Mouse (Mus musculus) urinary bladder, postnatal 25 days (tissue): ENCODE measurements around the gene Junb.

Experiments
- DNase-seq: peaks from one replicate; pipeline ENCODE4 v3.0.0; 2022; ENCODE audit warnings: low spot score

Gene Junb

DNA sequence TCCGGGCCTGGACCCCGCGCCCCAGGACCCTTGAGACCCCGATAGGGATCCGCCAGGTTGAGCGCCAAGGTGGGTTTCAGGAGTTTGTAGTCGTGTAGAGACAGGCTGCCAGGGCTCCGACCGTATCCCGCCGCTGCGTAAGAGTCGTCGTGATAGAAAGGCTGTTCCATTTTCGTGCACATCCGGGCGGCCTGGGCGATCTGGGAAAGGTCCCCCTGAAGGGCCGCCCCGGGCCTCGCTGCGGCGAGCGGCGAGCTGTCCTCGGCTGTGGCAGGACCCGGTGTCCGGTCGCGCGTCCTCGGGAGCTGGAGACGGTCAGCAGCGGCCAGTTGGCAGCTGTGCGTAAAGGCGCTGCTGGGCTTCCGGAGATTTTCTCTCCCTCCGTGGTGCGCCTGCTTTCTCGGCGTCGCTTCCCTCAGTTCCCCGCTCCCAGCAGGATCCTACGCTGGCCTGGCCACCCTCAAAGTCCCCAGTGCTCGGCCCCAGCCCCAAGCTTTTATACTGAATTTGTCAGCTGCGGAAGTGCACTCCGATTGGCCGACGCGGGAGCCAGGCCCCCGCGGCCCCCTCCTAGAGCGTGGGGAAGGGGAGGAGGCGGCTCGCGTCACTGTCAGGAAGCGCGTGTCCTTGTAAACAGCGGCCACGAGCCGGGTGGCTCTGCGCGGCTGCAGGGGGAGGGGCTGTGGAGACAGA, at the start of gene Junb:
TSS of gene Junb (minus strand) at position 471 of the 693 bp plus-strand sequence.
- DNase-seq, result peak; percentile 96

DNA sequence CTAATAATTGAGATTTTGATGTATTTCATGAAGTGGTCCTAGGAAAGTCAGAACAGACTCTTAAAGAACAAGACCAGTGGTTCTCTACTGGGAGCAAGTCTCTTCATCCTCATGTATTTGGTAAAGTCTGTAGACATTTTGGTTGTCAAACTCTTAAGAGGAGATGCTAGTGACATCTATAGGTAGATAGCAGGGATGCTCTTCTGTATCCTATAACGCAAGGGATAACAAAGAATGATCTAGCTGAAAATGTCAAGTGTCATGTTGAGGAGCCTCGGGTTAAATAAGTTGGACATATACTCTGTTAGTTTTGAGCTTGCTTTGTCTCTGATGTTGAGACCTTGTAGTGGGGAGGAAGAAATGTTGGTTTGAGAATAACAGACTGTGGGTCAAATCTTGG, 49.4 kb upstream of the Junb start:
- no peak for DNase-seq

DNA sequence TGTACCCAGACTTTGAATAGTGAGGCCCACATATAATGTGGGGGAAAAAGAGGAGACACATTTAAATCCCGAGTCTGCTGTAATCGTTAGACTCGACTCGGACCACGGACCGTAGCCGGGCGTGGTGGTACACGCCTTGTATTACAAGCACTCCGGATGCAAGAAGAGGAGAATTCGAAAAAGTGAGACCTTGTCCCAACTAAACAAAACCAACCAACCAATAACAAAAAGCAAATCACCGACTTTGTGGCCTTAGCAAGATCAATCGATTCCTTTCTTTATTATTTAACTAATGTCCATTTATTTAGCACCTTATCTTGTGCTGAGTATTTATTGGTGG, 49.0 kb upstream of the Junb start:
- no peak for DNase-seq

DNA sequence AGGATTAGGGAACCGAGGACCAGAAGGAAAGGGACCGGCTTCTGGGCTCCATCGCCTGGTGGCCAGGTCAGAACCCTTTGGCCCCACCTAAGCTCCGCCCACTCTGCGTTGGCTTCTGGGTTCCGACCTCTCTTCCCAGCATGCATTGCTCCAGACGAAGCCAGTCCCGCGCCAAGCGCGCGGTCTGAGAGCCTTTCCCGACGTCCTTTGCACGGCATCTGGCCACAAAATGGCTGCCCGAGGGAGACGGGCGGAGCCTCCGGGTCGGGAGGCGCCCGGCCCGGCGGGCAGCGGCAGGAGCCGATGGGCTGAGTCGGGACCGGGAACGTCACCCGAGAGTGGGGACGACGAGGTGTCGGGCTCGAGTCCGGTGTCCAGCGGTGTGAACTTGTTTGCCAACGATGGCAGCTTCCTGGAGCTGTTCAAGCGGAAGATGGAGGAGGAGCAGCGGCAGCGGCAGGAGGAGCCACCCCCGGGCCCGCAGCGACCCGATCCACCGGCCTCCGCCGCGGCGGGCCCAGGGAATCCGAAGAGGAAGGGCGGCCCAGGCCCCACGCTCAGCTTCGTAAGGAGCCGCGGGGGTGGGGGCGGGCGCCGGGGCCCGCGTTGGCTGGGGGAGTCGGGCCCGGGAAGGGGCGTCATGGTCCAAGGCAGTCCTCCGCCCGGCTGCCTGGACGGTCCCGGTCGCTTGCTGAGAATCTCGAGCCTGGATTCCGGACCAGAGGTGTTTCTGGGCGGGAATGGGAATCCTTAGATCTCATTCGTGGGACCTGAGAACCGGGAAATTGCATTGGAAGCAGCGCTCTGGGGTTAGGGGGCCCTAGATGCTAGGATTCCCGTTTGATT, 48.4 kb upstream of the Junb start, which contains the start of gene Trir:
TSS of gene Trir (plus strand) at position 154 of the 846 bp plus-strand sequence.
- peak; percentile 94 for DNase-seq

DNA sequence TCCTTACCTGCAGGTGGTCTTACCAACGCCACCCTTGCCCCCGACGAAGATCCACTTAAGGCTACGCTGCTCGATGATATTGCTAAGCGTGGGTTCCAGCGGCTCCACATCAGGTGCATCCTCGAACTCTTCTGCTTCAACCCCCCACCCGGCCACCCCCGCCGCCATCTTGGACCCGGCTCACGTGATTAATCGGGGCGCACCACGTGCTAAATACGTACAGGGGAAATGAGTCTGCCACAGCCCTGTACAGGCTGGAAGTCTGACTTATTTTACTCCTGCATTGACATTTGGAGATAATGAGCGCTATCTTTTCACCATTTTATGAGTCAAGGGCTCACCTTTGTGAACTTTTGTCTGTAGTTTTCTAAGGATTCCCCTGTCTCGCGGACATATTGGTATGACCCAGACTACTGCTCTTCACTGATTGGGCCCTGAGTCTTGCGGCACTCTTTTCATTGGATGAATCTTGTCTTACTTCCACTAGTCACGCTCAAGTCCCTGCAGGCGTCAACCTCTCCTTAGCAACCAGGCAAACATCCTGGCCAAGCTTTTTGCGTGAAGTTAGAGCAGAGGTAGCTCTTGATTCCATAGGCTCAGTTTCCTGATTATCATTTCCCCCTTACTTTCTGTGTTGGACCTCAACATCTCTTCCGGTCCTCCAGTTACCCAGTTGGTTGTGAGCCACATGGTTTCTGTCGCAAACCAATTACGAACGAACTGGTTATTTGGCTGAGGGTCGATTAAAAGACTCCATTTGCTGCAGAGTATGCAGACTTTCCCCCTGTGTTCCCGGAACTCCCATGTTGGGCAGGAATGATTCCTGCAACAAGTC, 46.8 kb upstream of the Junb start, which contains the start of gene Asna1:
TSS of gene Asna1 (minus strand) at position 184 of the 835 bp plus-strand sequence.
- peak; percentile 69 for DNase-seq

DNA sequence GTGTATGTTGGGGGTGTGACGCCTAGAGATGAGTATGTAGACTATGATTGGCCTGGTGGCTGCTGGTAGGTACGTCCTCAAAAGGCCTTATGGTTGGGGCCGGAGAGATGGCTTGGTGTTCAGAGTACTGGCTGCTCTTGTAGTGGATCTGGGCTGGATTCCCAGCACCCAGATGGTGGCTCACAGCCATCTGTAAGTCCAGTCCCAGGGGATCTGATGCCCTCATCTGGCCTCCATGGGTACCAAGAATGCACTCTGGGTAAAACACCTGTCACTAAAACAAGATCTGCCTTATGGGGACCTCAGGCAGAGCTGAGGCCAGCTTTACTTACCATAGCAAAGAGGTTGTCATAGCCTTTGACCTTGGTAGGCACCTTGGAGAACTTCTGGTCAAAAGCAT, 45.3 kb upstream of the Junb start:
- DNase-seq, result no peak

DNA sequence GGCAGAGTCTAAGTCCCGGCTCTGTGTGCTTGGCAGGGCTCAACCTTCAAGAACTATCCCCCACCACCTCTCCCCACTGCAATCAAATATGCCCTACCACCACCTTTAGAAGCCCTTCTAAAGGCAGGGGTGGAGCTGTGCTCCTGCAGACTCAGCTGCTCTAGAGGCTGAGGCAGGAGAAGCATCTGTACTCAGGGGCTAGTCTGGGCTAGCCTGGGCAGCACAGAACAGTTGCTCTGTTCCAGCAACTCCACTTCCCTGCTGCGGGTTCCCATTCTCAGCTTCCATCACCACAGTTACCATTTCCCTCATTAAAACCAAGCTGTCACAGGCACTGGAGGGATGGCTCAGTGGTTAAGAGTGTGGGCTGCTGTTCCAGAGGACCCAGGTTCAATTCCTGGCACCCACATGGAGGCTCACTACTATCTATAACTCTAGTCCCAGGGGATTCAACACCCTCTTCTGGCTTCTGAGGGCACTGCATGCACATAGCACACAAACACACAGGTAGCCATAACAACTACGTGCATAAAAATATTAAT, 43.1 kb upstream of the Junb start:
- no peak for DNase-seq

DNA sequence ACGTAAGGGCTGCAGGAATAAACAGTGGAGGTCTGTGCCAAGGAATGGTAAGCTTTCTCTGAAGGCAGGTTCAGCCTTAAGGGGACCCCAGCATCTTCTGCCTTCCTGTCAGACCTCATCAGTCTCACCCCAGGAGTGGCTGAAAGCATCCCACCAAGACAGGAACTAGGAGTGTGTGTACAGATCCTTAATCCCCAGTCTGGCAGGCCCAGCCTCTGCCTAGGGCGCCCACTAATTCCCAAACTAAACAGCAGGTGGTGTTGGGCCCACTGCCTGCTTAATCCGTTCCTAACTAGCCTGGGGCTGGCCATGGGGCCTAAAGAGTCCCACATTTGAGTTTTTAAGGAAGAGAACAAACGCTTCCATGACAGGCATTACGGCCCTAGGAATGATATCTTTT, 38.7 kb upstream of the Junb start:
- DNase-seq, result no peak

DNA sequence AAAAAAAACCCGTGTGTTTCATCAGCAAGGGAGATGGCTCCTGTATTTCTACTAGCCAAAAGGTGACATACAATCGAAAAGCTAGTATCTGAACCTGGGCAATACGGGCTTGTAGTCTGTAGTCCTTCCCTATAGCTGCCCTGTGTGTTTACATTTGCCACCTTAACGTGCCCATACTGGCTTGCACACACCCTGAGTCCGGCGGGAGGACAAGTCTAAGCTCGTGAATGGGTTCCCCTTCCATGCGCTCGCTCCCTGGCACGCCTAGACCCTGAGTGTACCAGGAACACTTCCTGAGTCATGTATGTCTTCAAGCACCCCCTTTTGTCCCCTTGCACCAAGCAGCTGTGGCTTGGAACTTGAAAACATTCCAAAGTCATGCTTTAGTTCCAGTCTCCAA, 38.2 kb upstream of the Junb start:
- DNase-seq, result no peak

DNA sequence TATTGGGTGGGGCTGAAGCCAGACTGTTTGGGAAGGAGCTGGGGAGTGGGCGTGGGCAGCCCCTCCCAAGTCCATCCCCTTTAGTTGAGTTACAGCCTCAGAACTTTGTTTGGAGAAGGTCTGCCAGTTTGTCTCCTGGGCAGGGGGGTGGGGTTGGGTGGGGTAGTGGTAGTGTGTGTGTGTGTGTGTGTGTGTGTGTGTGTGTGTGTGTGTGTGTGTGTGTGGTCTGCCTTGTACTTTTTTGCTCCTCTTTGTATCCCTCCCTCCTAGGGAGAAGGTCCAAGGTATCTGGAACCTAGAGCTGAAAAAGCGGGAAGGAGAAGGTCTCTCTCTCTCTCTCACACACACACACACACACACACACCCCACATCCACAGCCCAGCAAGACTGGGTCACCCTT, 35.9 kb upstream of the Junb start, which contains the start of gene Best2:
TSS of gene Best2 (minus strand) at position 101 of the 400 bp plus-strand sequence.
- no peak for DNase-seq

DNA sequence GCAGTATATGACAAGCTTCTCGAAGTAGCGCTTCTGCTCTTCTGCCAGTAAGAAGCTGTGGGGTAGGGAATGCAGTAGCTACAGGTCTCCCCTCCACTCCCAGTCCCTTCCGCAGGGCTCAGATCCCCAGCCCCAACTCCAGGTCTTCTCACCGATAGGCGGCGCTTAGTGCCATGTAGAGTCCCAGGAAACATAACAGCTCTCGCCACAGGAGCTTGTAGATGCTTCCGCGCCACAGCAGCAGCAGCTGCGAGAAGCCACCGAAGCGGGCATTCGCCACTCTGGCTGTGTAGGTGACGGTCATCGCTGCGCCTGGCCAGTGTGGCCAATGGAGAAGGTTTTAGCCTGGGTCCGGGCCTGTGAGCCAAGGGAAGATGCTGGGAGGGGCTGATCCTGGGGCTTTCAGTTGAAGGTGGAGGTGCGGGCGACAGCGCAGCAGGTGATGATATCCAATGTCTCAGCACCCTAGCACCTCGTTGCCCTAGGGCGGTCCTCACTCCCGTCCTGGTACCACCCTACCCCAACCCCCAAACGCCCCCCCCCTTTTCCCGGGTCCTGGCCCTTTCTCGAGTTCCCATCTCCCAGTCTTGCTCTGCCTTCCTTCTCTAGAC, 34.8 kb upstream of the Junb start:
- DNase-seq, result peak; percentile 67

DNA sequence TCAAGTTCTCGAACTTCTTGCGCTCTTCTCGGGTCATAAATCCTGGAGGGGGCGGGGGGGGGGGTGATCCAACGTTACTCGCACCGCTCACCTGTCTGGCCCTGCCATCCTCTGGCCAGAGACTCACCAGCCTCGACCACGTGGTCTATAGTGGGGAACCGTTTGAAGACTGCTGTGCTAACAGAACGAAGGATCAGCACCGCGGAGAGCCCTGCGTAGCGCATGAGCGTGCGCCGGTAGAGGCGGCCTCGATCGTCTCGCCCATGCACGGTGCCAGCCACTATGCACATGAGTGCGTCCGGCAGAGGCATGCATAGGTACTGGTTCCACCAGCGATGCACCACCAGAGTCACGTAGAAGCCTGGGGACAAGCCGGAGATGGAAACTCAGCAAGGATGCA, 32.7 kb upstream of the Junb start:
- DNase-seq, result no peak

DNA sequence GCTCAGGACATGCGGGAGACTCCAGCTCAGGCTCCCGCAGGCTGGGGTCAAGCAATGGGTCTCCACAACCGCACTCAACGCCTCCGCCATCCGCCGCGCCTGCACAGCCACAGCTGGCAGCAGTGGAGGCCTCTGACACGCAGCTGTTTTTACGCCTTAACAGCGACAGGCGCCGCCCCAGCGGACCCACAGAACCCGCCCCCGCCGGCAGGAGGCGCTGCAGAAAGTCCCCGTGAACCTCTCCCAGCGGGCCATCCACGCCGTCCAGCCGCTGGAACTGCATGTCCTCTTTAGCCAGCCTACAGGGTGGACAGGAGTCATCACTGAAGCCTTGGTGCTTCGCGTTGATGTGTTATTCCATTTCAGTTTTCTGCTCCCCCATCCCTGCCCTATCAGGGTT, 29.2 kb upstream of the Junb start:
- DNase-seq, result peak; percentile 43

DNA sequence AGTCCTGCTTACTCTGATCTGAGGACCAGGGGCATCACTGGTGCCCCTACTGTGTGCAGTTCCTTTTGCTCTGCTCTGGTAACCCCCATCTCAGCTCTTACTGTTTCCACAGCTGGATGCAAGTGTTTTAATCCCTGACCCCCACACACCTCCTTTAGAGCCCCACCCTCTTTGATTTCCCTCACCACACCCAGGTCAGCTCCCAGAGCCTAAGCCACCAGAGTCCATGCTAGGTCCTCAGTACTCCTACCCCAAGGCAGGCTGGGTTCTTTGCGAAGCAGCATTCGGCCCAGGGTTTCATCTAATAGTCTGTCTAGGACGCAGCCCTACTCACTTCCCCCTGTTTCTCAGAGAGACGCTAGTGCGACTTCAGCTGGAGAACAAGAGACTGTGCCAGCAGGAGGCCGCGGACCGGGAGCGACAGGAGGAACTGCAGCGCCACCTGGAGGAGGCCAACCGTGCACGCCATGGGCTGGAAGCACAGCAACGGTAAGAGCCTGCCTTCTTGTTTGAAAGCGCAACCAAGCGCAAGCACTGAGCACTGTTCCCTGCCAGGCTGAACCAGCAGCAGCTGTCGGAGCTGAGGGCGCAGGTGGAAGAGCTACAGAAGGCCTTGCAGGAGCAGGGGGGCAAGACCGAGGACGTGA, 19.3 kb upstream of the Junb start:
- peak; percentile 91 for DNase-seq

DNA sequence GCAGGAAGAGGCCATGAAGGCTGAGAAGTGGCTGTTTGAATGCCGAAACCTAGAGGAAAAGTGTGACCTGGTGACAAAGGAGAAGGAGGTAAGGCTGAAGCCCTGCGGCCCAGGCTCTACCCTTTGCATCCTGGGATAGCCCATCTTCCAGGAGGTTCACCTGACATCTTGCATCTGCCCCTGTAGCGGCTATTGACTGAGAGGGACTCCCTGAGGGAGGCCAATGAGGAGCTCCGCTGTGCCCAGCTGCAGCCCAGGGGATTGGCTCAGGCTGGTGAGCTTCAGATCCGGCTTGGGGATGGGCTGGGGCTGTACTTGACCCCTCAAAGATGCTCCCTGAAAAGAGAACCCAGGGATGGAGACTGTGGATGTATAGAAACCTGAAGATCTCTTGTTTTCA, 18.5 kb upstream of the Junb start:
- DNase-seq, result no peak

DNA sequence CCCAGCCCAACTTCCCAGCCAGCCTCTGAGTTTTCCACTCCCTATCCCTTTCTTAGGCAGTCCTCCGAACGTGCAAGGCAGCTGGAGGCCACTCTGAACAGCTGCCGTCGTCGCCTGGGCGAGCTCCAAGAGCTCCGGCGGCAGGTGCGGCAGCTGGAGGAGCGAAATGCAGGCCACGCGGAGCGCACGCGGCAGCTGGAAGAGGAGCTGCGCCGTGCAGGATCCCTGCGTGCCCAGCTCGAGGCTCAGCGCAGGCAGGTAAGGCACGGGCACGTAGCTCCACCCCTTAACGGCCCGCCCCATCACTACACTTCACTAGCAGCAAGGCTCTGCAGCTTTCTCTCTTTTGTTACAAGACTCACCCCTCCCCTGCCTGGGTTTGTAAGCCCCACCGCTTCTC, 17.2 kb upstream of the Junb start:
- no peak for DNase-seq

DNA sequence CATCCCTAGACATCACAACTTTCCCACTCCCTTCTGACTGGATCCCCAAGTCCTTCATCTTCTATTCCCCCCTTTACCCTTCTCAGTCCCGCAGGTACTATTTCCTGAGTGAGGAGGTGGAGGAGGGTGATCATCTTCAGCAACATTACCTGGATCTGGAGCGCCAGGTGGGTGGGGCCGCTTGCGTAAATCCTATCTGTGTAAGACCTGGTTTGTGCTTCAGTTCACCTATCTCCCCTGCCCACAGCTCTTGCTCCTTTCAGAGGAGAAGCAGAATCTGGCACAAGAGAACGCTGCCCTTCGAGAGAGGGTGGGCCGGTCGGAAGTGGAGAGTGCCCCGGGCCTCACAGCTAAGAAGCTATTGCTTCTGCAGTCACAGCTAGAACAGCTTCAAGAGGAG, 15.9 kb upstream of the Junb start:
- DNase-seq, result no peak

DNA sequence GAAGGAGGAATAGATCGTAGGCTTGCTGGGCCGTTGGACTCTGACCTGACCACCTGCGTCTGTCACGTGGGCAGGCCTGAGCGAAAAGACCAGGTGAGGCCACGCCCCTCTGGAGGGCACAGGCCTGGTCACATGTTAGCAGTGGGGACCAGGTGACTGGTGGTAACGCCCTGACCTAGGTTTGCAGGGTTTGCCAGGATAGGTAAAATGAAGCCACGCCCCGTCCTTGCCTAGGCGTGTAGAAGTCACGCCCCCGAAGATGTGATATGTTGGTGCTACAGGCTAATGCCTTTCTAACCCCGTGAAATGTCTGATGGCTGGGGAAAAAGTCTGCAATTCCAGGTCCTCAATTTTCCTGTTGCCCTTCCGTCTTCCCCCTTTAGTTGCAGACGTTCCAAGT, 12.3 kb upstream of the Junb start:
- DNase-seq, result peak; percentile 67

DNA sequence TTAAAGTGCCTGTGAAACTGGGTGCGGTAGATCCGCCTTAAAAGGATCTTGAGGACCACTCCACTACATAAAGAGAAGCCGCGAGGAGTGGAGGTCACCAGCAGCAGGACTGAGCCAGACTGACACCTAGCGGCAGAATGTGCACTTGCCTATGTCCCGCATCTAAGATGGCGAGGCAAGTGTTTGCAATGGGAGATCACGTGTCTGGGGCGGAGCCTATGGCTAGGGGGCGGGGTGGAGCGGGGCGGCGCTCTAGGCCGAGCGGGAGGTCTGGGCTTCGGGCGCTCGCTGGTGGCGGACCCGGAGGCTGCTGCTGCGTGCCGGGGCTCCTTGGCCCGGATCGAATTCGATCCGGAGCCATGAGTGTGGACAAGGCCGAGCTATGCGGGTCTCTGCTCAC, 11.8 kb upstream of the Junb start, which contains the start of gene Hook2:
TSS of gene Hook2 (plus strand) at position 255 of the 400 bp plus-strand sequence.
- DNase-seq, result peak; percentile 93

DNA sequence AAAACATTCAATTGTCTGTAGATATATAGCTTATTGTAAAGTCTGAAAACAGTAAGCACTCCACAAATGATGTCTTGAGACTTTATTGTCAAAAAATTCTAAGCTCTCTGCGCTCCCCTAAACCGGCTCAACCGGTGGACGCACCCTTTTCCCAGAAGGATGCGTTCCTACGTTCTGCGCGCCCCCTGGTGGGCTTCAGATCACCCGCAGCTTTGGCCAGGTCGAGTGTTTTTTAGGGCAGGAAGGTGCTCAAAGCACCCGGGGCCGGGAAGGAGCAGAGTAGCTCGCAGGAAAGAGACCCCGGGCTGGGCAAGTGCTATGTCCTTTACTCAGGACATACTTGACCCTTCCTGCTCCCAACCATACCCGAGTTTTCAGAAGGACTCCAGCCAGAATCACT, 11.3 kb upstream of the Junb start:
- DNase-seq, result peak; percentile 95

DNA sequence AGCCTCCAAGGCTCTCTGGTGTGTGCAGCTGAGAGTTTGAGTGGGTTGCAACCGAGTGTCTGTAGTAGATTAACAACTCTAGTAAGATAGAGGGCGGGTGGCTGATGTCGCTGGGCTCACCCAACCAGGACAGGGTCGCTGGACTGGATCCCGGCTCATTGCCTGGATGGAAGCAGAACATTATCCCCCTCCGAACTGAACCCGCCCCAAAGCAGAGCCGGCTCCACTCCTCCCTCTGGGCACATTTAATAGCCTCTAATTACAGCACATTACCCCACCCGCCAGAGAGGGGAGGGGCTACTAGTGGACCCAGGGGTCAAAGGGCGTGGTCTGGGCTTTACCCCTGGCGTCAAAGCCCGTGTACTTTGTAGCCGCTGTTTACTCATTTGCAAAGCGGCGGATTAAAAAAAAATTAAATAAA, 10.8 kb upstream of the Junb start:
- DNase-seq, result peak; percentile 69
